Comparison of ENCODE assay signal across 15 mouse cellular contexts in genomic region chr10:25261176-25261575, GRCm38 (mm10). TPM values are rescaled to one million over a fixed set of nuclear protein-coding genes. Genes with fewer than 3 reads are reported as not detected.
DNase-seq lines count a peak whose midpoint lies in the region; ATAC-seq and TF ChIP-seq lines count a peak whose summit lies in the region.
"Had no signal": no experiment of that assay in that cellular context is flagged by ENCODE, and none has a peak within 500 bp of the region (broad histone marks: within the 10 kb centered on the region; RNA-seq: fewer than 3 reads in every experiment).

No protein-coding gene starts in this region.

- DNase-seq in limb, embryonic 10.5 days (ENCODE audit: low spot score), result no peak
- DNase-seq in brain, embryonic 14.5 days (ENCODE audit: low read depth), result peak; percentile 58
- DNase-seq in embryo, embryonic 9.5 days (ENCODE audit: extremely low spot score), result peak; percentile 17
- peak; percentile 66 for DNase-seq in limb, embryonic 14.5 days (ENCODE audit: low spot score)
- no peak for DNase-seq in urinary bladder, postnatal 25 days (ENCODE audit: low spot score)
- DNase-seq: adrenal gland, adult 8-10 months; gastrocnemius, postnatal 25 days; liver; thymus, postnatal 4 days had no signal

- no peaks in the 10 kb centered on the region for H3K27me3 ChIP-seq in limb, embryonic 13.5 days
- no peaks in the 10 kb centered on the region for H3K27me3 ChIP-seq in limb, embryonic 10.5 days (ENCODE audit: low read depth, poor library complexity, severe bottlenecking)
- H3K27me3 ChIP-seq in limb, embryonic 14.5 days (ENCODE audit: control insufficient read depth, insufficient read depth, low read length), result no peaks in the 10 kb centered on the region
- H3K27me3 ChIP-seq: CH12.LX; heart, embryonic 15.5 days had no signal

- no peak for TF ChIP-seq POLR2A in brain, embryonic 14.5 days (IDR thresholded peaks at IDR 0.05; ENCODE audit: borderline replicate concordance, extremely low read depth, insufficient read depth, insufficient read length, poor library complexity, severe bottlenecking)
- no peak for TF ChIP-seq POLR2A in limb, embryonic 14.5 days (IDR thresholded peaks at IDR 0.05; ENCODE audit: borderline replicate concordance, extremely low read depth, insufficient read depth, insufficient read length)

- no peak overlapping the region for H3K27ac ChIP-seq in limb, embryonic 13.5 days
- H3K27ac ChIP-seq in limb, embryonic 10.5 days, result no peak overlapping the region
- no peak overlapping the region for H3K27ac ChIP-seq in limb, embryonic 14.5 days (replicated peaks; ENCODE audit: low read depth, low read length)
- H3K27ac ChIP-seq: heart, embryonic 15.5 days; macrophage had no signal

- no peak overlapping the region for H3K4me2 ChIP-seq in limb, embryonic 13.5 days (replicated peaks)
- H3K4me2 ChIP-seq in limb, embryonic 14.5 days (replicated peaks; ENCODE audit: low read depth, low read length, severe bottlenecking), result no peak overlapping the region
- H3K4me2 ChIP-seq: heart, embryonic 15.5 days had no signal

- peak; percentile 79 for ATAC-seq in limb, embryonic 13.5 days (ENCODE audit: low FRiP score, low read depth)
- ATAC-seq in limb, embryonic 14.5 days (ENCODE audit: low FRiP score, low read depth), result peak; percentile 84
- no peak for ATAC-seq in granulocyte monocyte progenitor cell, adult 5-6 weeks (replicated peaks; ENCODE audit: poor library complexity, severe bottlenecking)
- ATAC-seq: intestine, embryonic 16.5 days had no signal

- H3K9ac ChIP-seq in limb, embryonic 13.5 days, result no peak overlapping the region
- no peak overlapping the region for H3K9ac ChIP-seq in limb, embryonic 14.5 days (ENCODE audit: low read depth, low read length, severe bottlenecking)
- H3K9ac ChIP-seq: heart, embryonic 15.5 days had no signal

- no peak for TF ChIP-seq CTCF in brain, embryonic 14.5 days (IDR thresholded peaks at IDR 0.05; ENCODE audit: borderline replicate concordance, extremely low read depth, insufficient read depth, insufficient read length)

- WGBS in limb, embryonic 13.5 days, result 50% methylated on average over 6 of the region's 6 CpGs
- WGBS in limb, embryonic 10.5 days, result 75% methylated on average over 6 of the region's 6 CpGs
- WGBS in limb, embryonic 14.5 days, result 54% methylated on average over 6 of the region's 6 CpGs

- no peak overlapping the region for H3K4me3 ChIP-seq in limb, embryonic 13.5 days
- no peak overlapping the region for H3K4me3 ChIP-seq in limb, embryonic 10.5 days
- no peak overlapping the region for H3K4me3 ChIP-seq in limb, embryonic 14.5 days (replicated peaks; ENCODE audit: low read length)
- H3K4me3 ChIP-seq: heart, embryonic 15.5 days had no signal

- no peaks in the 10 kb centered on the region for H3K4me1 ChIP-seq in limb, embryonic 13.5 days
- H3K4me1 ChIP-seq in limb, embryonic 10.5 days, result no peaks in the 10 kb centered on the region; the same call in 1 of the 2 replicates
- no peaks in the 10 kb centered on the region for H3K4me1 ChIP-seq in limb, embryonic 14.5 days (ENCODE audit: control insufficient read depth, insufficient read depth, low read length)
- H3K4me1 ChIP-seq: heart, embryonic 15.5 days had no signal

- H3K9me3 ChIP-seq in limb, embryonic 13.5 days, result no peaks in the 10 kb centered on the region
- H3K9me3 ChIP-seq in limb, embryonic 10.5 days (replicated peaks), result no peaks in the 10 kb centered on the region
- 0 out of 2 replicates have a peak, but pooled peaks cover 3% of the 10 kb centered on the region for H3K9me3 ChIP-seq in limb, embryonic 14.5 days (ENCODE audit: control insufficient read depth, low read length)
- H3K9me3 ChIP-seq: heart, embryonic 15.5 days had no signal

- H3K36me3 ChIP-seq in limb, embryonic 13.5 days, result 0 out of 2 replicates have a peak, but pooled peaks cover 6% of the 10 kb centered on the region
- H3K36me3 ChIP-seq in limb, embryonic 10.5 days, result peaks cover 9% of the 10 kb centered on the region; the same call in 1 of the 2 replicates
- no peaks in the 10 kb centered on the region for H3K36me3 ChIP-seq in limb, embryonic 14.5 days (ENCODE audit: control insufficient read depth, insufficient read depth, low read length)
- H3K36me3 ChIP-seq: heart, embryonic 15.5 days had no signal

RNA-seq across cellular contexts. Expression of gene Akap7, which starts 46.5 kb away (rescaled TPM):
- 19.6 and 21.6 TPM in 2 replicates for polyA plus RNA-seq in limb, embryonic 13.5 days (2015; fragmentation: Nextera tagmentation; extraction: Ambion mirVana)
- 18.5 and 21.3 TPM in 2 replicates for polyA plus RNA-seq in limb, embryonic 10.5 days (2016; fragmentation: Nextera tagmentation; extraction: Ambion mirVana)
- polyA plus RNA-seq in brain, embryonic 14.5 days (2012; rRNA removed), result 17.6 and 24.6 TPM in 2 replicates
- polyA plus RNA-seq in limb, embryonic 14.5 days (2012; rRNA removed), result 14.1 and 20.9 TPM in 2 replicates
- 17.6 and 20.0 TPM in 2 replicates for polyA plus RNA-seq in limb, embryonic 14.5 days (2014; fragmentation: Nextera tagmentation; extraction: Ambion mirVana)
- 10.9 and 19.6 TPM in 2 replicates for total RNA-seq in granulocyte monocyte progenitor cell, adult 5-6 weeks (2014; fragmentation: Nextera tagmentation)
- total RNA-seq in granulocyte monocyte progenitor cell, adult 5-6 weeks (2017), result 18.7 and 23.1 TPM in 2 replicates

Comparison
In these comparisons a context has a peak if more than half of its experiments do, and no peak if none do; other contexts are left out.
1. DNase-seq: peak in brain, embryonic 14.5 days (single experiment), embryo, embryonic 9.5 days (single experiment) and limb, embryonic 14.5 days (single experiment); none in limb, embryonic 10.5 days (single experiment) and urinary bladder, postnatal 25 days (single experiment).